Mouse (Mus musculus): Measurements from ENCODE around the gene Nit1.
"Not testable (repeated sequence)": the region's sequence is repeated elsewhere in the genome, so short reads cannot be mapped to it uniquely, and the experiment has no call there.

The Nit1 gene

DNA sequence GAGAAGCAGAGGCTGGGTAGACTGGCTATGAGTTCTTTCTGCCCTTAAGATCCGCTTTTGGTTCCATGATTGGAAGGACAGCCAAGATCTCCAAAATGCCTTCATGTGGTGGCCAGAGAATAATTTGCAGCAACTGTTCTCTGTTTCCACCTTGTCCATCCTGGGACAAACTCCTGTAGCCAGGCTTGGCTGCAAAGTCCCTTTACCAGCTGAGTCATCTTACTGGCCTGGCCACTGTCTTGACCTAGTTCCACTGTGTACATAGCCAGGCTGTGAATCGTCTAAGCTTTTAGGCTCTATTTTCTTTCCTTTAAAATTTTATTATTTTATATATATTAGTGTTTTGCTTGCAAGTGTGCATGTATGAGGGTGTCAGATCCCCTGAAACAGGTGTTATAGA lies 3.8 kb upstream of the Nit1 start:
- no peak for DNase-seq (ENCODE audit: low spot score in 2 of 2)

DNA sequence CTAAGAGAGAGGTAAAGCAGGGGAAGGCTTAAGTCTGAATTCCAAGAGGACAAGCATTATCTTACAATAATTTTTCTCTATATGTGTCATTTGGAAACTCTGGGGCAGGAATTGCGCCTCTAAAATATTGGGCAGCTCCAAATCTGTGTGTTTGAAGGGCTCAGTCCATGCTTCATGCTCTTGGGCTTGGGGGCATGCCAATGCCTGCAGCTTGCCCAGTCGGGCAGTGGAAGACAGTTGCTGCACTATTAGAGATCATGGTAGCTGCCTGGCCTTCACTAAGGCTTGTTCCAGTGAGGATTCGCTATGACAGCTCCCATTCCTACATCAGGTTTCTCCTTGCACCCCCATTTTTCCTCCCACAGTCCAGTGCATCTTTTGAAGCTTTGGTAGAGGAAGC lies 3.2 kb upstream of the Nit1 start:
- DNase-seq (ENCODE audit: low spot score in 2 of 2) = no peak

DNA sequence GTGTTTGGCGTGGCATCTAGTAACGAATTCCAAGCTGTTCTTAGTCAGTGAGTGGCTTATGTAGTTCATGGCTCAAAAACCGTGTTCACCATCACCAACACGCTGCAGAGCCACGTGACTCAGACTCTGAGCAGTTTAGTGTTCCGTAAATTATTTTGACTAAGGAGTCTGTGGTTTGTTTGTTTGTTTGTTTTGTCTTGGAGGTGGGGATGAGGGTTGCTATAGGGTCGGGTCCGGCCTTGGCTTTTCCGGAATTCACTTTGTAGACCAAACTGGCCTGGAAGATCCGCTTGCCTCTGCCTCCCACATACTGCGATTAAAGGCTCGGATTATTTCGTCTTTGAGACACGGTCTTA lies 627 bp upstream of the Nit1 start:
- DNase-seq (ENCODE audit: low spot score in 2 of 2) = no peak

DNA sequence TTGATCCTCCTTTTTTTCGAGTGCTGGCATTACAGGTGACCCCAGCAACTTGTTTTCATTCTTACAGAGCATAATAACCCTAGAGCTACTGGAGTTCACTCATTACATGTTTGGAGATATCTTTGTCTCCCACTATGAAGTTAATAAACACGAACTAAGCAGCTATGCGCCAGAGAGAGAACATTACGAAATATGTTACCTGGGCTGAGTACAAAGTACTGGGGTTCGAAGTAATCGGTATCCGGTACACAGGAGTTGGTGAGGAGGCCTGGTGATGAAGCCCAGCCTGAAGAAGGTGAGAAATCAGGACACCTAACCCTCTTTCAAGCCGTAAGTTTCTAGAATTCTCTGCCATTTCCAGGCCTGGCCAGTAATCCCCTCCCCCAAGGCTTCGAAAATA lies 731 bp downstream of the Nit1 start:
- DNase-seq (ENCODE audit: low spot score in 2 of 2) = no peak

DNA sequence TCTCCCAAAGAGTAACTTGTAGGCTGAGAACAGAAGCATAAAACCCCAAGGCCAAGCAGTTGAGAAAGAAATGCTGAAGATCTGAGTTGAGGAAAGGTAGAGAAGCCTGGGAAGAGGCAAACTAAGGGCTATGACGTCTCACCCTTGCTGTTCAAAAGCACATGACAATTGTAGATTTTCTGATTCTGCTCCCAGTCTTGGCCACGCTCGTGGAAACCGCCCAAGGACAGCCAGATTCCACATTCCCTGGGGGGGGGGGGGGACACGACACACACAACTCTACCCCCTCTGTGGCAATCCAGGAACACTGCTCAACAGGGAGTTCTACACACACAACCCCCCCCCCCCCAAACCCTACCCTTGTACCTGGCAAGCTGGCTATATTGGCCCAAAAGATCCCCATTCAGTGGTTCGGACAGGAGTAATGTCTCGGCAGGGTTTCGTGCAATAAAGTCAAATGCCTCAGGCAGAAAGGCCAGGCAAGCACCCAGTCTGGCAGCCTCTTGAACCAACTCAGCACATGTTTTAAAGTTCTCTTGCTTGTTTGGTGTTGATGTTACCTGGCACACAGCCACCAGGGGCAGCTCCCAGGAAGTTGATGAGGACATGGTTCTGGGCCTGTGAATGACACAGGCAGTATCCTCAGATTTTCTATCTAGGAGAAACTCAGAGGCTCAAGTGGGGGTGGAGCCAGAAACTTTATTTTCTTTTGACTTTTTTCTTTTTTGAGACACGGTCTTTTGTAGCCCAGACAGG lies 1.3 kb downstream of the Nit1 start:
- DNase-seq (ENCODE audit: low spot score in 2 of 2) = peak; percentile 23 to 55

DNA sequence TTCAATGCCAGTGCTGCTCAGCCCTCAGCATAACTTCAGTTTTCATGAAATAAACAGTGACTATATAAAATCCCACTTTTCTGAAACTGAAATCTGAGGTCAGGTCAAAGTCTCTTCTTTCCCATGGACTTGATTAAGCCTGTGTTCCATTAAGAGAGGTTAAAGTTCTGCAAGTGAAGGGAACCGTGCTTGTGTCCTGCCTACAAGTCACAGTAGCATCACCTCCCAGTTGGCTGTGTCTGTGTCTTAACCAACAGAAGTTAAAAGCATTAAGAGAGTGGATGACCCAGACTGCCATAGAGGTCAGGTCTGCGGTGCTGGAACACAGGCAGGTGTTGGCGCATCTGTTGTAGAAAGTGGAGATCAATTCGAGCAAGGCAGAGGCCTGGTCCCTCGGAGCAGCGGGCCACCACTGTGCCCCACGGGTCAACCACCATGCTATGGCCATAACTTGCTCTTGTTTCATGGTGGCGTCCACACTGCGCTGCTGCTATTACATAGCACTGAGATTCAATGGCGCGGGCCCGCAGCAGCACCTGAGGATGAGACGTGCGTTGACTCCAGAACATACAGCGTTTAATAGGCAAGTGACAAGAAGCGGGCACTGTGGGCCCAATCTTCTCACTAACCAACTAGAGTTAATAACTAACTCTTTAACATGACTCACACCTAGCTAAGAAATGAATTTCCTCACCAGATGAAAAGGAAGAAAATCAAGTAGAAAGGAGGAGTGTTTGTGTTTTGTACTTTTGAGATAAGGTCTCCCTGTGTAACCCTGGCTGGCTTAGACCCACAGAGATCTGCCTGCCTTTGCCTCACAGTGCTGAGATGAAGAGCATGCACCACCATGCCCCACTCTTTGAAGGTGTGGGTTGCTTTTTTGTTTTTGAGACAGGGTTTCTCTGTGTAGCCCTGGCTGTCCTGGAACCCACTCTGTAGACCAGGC lies 2.9 kb downstream of the Nit1 start:
- DNase-seq (ENCODE audit: low spot score in 2 of 2) = no peak

DNA sequence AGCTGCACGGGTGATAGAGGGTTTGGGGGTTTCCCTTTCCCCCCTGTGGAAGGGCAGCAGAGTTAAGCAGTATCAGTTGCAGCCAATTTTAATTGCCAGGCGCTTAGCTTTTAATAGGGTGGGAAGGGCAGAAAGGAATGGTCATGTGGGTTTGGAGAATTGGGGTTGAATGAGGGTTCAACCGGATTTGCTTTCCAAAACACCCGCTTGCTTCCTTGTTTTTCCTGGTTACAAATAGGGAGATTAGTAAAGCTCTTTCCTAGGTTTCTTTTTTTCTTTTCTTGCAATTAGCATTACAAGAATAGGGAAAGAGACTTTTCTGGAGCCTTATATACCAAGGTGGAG lies 15.3 kb downstream of the Nit1 start:
- peak in 1 of 2 experiments; percentile 25 for DNase-seq (ENCODE audit: low spot score in 2 of 2)

DNA sequence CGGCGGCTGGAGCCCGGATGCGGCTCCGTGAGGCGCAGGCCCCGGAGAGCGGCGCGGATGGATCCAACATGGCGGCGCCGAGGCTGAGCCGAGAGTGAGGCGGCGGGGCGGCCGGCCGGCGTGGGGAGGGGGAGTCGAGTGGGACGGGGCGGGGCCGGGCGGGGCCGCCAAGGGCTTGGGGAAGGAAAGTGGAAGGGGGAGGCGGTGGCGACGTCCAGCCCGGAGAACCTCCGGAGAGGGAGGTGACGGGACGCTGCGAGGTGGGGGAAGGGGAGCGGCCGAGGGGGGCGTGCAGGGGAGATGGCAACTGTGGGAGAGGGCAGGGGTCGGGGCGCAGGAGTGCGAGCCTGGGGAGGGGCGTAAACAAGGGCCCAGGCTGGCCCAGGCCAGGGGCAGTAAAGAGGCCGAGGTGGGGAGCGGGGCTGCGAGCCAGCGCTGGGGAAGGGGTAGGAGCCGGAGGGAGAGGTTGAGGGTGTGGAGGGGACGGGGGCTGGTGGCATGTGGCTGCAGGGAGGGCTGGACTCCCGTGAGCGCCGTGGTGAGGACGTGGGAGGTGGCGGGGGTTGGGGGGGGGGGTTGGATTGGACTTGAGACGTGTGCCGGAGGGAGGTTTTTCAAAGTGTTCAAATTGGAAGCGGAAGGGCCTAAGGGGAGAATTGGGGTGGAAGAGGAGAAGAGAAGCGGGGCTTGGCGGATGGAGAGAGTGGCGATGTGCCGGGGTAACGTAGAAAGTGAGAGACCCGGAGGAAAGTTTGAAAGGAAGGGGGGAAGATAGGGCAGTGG lies 15.8 kb downstream of the Nit1 start:
- DNase-seq (ENCODE audit: low spot score in 2 of 2) = no peak

DNA sequence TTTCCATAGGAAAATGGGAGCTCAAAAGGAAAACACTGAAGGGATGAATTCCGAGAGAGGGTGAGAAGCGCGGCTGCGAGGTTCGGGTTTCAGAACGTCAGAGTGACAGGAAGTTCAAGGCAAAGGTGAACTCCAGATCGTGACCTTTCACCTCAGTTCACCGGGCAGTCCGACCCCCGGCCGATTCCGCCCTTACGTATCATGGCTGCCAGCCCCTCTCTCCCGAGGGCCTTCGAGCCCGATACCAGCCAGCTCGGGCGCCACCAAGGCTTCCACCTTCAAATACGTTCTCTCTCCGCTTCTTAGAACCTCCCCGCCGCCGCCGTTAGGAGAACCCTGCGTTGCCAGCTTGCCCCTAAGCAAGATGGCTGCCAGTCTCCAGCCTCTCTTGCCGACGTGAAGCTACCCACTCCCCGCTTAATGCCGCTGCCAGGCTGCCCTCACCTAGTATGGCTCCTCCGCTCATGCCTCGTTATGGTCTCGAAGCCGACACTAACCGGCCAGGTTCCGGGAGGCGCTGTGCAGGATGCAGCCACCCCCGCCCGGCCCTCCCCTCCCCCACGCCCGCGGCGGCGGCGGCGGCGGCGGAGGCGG lies 16.5 kb downstream of the Nit1 start, which contains the start of gene Dedd:
TSS of gene Dedd (plus strand) at position 307 of the 594 bp plus-strand sequence.
- peak; percentile 89 to 90 for DNase-seq (ENCODE audit: low spot score in 2 of 2)

DNA sequence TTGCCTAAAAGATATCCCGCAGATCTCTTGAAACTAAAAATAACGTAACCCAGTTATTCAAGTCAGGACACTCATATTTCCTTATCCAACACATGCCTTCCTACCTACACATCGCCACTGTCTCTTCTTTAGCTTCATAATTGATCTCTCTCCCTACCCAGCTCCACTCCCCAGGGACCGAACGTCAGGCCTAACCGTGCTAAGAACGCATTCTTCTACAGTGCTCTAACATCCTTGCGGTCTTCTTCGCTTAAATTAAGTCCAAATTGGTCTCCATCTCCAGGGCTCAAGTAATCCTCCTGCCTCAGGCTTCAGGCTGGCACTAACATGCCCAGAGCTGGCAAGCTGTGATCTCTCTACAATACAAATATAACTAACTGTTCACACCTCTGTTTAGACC lies 17.2 kb downstream of the Nit1 start:
- no peak for DNase-seq (ENCODE audit: low spot score in 2 of 2)

DNA sequence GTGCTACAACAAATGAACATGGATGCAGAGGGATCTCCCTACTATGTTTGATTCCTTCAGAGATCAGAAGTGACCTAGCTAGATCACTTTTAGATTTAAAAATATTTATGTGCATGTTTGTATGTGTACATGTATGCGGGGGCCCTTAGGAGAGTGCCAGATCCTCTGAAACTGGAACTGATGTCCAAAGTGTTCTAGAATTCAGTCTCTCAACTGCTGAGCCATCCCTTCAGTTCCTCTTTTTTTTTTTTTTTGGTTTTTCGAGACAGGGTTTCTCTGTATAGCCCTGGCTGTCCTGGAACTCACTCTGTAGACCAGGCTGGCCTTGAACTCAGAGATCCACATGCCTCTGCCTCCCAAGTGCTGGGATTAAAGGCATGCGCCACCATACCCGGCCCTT lies 18.9 kb downstream of the Nit1 start:
- DNase-seq (ENCODE audit: low spot score in 2 of 2) = not testable (repeated sequence)

DNA sequence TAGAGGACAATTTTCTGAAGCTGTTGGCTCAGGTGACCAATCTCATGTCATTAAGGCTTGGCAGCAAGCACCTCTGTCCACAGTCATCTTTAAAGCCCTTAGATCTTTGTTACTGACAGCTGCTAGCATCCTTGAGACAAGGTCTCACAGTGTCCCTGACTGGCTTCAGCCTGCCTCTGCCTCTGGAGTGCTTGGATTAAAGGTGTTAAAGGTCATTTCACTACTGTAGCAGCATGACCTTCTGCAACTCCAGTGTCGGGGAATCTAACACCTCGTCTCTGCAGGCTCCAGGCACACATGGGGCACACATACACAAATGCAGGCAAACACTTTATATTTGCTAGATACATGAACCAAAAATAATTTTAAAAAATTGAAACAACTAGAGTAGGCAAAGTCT lies 19.9 kb downstream of the Nit1 start:
- no peak for DNase-seq (ENCODE audit: low spot score in 2 of 2)

DNA sequence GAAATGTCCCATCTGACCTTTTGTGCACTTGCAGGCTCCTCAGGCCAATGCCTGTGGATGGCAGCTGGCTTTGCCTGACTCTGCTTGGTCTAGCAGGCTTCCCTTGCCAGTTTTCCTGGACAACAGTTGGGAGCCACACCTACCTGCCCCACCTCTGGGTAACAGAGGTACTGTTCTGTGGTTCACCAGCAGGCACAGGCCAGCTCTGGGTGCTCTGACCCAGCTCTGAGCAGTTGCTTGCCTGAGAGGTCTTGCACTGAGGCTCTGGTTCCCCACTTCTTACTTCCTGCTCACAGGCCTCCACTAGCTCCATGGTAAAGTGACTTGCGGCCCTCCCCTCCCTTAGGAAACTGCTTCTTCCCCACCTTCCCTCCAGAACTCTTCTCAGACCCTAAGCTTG lies 23.4 kb downstream of the Nit1 start:
- no peak for DNase-seq (ENCODE audit: low spot score in 2 of 2)

DNA sequence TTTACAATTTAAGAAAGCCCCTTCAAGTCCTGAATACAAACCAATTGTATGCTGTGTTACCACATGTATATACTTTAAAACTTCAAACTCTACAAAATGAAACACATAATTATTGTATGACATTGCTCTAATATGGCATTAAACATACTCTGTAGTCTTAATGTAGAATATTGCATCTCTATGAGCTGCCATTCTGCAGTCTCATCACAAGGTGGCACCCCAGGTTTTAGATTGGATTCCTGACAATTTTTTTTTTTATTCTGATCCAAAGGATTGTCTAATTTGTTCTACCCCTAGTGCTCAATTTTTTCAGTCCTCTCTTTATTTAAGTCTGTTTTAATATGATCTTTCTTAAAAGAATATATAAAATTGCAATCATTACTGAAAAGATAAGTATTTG lies 24.0 kb downstream of the Nit1 start:
- DNase-seq (ENCODE audit: low spot score in 2 of 2) = no peak

DNA sequence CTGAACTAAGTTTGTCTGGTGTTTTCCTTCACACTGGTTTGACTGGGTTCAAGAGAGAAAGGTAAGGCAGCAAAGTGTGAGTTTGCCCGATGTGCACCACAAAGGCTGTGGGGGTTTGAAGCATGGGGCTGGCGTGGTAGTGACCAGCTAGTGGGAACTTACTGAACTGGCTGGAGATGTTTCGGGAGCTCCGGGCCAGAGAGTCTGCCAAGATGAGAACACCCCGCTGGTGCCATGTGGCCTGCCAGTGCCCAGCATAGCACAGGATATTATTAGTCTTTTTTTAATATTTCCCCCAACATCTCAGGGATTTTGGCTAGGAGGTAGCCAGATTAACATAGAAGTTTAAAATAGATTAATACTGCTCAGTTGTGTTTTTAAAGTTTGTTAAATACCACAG lies 25.3 kb downstream of the Nit1 start:
- DNase-seq (ENCODE audit: low spot score in 2 of 2) = no peak

DNA sequence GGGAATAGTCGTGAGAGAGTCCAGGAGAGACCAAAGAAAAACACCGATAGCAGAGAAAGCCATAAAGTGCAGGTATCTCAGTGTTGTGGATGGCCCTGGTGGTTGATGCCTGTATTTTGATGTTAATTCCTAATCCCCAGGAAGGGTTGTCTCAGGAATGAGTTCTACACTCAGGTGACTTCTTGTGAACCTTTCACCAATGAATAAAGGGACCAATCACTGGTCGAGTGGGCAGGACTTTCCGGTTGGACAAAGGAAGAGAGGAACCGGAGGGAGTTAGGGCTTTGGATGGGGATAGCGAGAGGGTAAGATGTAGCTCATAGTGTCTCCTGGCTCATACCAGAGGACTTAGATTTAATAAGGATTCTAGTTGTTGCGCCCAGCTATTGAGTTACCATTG lies 25.7 kb downstream of the Nit1 start:
- no peak for DNase-seq (ENCODE audit: low spot score in 2 of 2)

DNA sequence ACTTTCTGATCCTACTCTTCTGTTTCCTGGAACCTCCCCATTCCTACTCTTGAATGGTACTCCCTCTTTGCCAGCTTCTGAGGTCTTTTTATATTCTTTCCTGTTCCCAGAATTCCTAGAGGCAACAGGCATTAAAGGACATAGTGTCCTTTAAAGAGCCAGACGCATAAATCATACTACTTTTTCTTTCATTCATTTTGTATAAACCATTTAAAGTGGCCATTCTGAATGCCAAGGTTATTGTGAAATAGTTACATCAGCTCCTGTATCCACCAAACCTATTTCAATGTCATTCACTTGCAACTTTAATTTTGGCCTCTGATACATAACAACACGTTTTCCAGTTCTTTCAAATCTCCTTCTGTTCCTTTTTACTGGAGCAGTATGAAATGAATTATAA lies 36.1 kb downstream of the Nit1 start:
- DNase-seq (ENCODE audit: low spot score in 2 of 2) = no peak

DNA sequence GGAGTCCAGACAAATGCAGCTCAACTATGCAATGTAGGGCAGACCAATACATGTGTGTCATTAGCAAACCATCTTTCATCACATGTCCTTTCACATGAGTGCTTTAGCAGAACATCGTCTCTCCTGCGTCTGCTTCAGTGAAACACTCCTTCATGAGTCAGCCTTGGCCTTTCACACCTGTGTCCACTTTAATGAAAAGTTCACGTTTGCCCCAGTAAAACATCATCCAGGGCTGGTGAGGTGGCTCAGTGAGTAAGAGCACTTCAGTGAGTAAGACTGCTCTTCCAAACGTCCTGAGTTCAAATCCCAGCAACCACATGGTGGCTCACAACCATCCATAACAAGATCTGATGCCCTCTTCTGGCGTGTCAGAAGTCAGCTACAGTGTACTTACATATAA lies 39.3 kb downstream of the Nit1 start:
- not testable (repeated sequence) for DNase-seq (ENCODE audit: low spot score in 2 of 2)

DNA sequence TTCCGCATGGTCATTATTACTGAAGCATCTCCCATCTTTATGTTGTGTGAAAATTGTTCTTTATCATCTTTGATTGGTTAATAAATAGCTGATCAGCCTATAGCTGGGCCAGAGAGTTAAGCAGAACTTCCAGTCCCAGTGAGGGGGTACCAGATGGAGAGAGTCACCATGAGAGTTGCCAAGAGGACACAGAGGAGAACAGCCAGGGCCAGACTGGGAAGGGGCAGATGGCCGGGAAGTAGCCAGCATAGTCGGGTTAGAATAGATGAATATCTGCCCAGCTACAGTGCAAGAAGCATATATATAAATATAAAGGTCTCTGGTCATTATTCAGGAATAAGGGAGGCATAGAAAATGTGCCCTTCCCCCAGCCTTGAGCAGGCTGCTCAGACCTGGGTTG lies 47.2 kb downstream of the Nit1 start:
- DNase-seq (ENCODE audit: low spot score in 2 of 2) = no peak

DNA sequence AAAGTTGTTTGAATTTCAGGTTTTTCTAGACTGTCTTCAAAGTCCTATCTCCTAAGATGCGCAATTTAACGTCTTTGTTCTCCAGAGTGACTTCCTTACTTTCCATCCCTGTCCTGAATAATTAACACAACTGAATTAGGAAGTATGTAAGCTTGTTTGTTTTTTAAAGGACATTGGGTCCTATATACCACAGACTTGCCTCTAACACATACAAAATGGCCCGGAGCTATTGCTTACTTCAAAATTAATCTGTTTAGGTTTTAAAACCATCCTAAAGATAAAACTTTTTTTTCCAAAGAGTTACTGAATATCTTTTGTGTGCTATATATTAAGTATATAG lies 50.4 kb downstream of the Nit1 start:
- DNase-seq (ENCODE audit: low spot score in 2 of 2) = no peak

DNA sequence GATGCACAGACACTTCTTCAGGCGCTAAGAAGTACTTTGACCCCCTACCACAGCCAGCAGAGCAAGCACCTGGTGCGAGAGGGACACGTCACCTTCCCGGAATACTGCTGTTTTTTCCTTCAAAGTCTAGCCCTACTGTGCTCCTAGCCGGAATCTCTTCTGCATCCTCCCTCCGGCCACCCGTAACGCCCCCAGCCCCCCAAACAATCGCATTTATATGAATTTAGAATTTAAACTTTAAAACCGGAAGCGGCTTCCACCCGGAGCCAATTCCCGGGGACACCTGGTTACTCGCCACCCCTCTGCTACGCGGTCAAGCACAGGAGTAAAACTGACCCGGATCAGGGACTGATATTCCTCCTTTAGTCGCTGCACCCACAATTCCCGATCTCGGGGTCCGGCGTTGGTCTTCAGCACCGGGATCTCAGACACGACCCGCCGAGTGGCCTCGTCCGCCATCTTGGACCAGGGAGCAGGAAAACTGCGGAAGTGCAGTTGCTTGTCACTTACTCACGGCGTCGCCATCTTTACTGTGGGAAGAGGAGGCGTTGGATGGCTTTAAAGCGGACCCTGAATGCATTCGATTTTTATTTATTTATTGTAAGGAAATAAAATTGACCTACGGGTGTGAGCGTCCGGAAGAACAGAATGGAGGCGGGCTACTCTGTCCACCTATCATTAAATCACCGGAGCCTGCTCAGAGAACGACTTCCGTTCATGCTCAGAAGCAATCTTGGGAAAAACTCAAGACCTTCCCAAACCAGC lies 51.0 kb downstream of the Nit1 start, which contains the start of gene Ufc1:
TSS of gene Ufc1 (minus strand) at position 727 of the 765 bp plus-strand sequence.
- DNase-seq (ENCODE audit: low spot score in 2 of 2) = peak; percentile 78 to 82
